In the genomic region with DNA sequence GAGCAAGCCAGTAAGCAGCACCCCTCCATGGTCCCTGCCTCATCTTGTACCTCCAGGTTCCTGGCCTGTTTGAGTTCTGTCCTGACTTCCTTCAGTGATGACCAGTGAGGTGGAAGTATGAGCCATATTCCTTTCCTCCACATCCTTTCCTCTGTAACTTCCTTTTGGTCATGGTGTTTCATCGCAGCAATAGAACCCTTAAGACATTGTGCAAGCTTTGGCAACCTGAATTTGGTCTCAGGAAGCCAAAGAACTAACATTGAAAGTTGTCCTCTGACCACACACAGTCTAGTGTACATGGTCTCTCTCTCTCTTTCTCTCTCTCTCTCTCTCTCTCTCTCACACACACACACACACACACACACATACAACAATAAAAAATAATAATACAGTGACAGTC, we compare ENCODE assay signal across 23 mouse cellular contexts. TPM values are rescaled to one million over a fixed set of nuclear protein-coding genes. Genes with fewer than 3 reads are reported as not detected.
DNase-seq lines count a peak whose midpoint lies in the region; ATAC-seq and TF ChIP-seq lines count a peak whose summit lies in the region.
"Had no signal": no experiment of that assay in that cellular context is flagged by ENCODE, and none has a peak within 500 bp of the region (broad histone marks: within the 10 kb centered on the region; RNA-seq: fewer than 3 reads in every experiment).

No protein-coding gene starts in this region.

- ATAC-seq in liver, embryonic 13.5 days (ENCODE audit: low read depth) = no peak
- no peak for ATAC-seq in liver, embryonic 11.5 days (replicated peaks; ENCODE audit: low FRiP score)
- no peak for ATAC-seq in forebrain, postnatal 0 days
- ATAC-seq: midbrain, embryonic 13.5 days had no signal

- no peak for TF ChIP-seq CTCF in gastrocnemius, adult 2 months (IDR thresholded peaks at IDR 0.05)
- TF ChIP-seq CTCF in small intestine, adult 2 months (IDR thresholded peaks at IDR 0.05; ENCODE audit: extremely low read depth, insufficient read length, insufficient replicate concordance, low read depth, low read length) = no peak
- TF ChIP-seq CTCF in forebrain, postnatal 0 days (IDR thresholded peaks at IDR 0.05; ENCODE audit: low read depth) = no peak

- no peaks in the 10 kb centered on the region for H3K36me3 ChIP-seq in liver, embryonic 13.5 days
- H3K36me3 ChIP-seq in liver, embryonic 11.5 days (ENCODE audit: control insufficient read depth, insufficient read depth, low read length) = no peaks in the 10 kb centered on the region
- H3K36me3 ChIP-seq in small intestine, adult 2 months (ENCODE audit: control insufficient read depth, insufficient read depth, low read length) = no peaks in the 10 kb centered on the region
- no peaks in the 10 kb centered on the region for H3K36me3 ChIP-seq in forebrain, postnatal 0 days (ENCODE audit: insufficient read depth)
- H3K36me3 ChIP-seq: embryonic facial prominence, embryonic 10.5 days; forebrain, embryonic 12.5 days; heart, embryonic 12.5 days; hindbrain, embryonic 12.5 days; midbrain, embryonic 13.5 days; neural tube, embryonic 12.5 days had no signal

- intact Hi-C loops in gastrocnemius, adult 2 months (cut with DNase I) = no loop called here

- H3K4me1 ChIP-seq in liver, embryonic 13.5 days (replicated peaks) = peaks cover 34% of the 10 kb centered on the region
- H3K4me1 ChIP-seq in liver, embryonic 11.5 days (replicated peaks; ENCODE audit: control insufficient read depth, insufficient read depth, low read length) = peaks cover 13% of the 10 kb centered on the region
- peaks cover 37% of the 10 kb centered on the region for H3K4me1 ChIP-seq in small intestine, adult 2 months (ENCODE audit: control insufficient read depth, insufficient read depth, insufficient read length, low read length)
- no peaks in the 10 kb centered on the region for H3K4me1 ChIP-seq in forebrain, postnatal 0 days (ENCODE audit: insufficient read depth)
- H3K4me1 ChIP-seq: forebrain, embryonic 12.5 days; midbrain, embryonic 13.5 days; neural tube, embryonic 12.5 days had no signal

- H3K4me3 ChIP-seq in gastrocnemius, adult 2 months = no peak overlapping the region
- H3K4me3 ChIP-seq in liver, embryonic 13.5 days (replicated peaks) = no peak overlapping the region
- H3K4me3 ChIP-seq in liver, embryonic 11.5 days (ENCODE audit: low read depth, low read length) = no peak overlapping the region
- no peak overlapping the region for H3K4me3 ChIP-seq in small intestine, adult 2 months (ENCODE audit: low read depth, low read length)
- no peak overlapping the region for H3K4me3 ChIP-seq in forebrain, postnatal 0 days (ENCODE audit: low read depth, low read length)
- H3K4me3 ChIP-seq: embryonic facial prominence, embryonic 10.5 days; forebrain, embryonic 12.5 days; heart, embryonic 12.5 days; hindbrain, embryonic 12.5 days; midbrain, embryonic 13.5 days; neural tube, embryonic 12.5 days had no signal

- 83% methylated on average over 1 of the region's 1 CpGs for WGBS in liver, embryonic 13.5 days (ENCODE audit: insufficient replicate concordance)
- WGBS in liver, embryonic 11.5 days = 50% methylated on average over 1 of the region's 1 CpGs
- WGBS in small intestine, adult 2 months = 73% methylated on average over 1 of the region's 1 CpGs
- 89% methylated on average over 1 of the region's 1 CpGs for WGBS in forebrain, postnatal 0 days

- peak overlapping the region; percentile 80 for H3K27ac ChIP-seq in gastrocnemius, adult 2 months
- peak overlapping the region; percentile 81; the same call in 1 of the 2 replicates for H3K27ac ChIP-seq in liver, embryonic 13.5 days
- no peak overlapping the region for H3K27ac ChIP-seq in liver, embryonic 11.5 days (ENCODE audit: low read depth, low read length)
- peak overlapping the region; percentile 85; the same call in 1 of the 2 replicates for H3K27ac ChIP-seq in small intestine, adult 2 months (ENCODE audit: insufficient read depth, low read depth, low read length)
- no peak overlapping the region for H3K27ac ChIP-seq in forebrain, postnatal 0 days (ENCODE audit: low read depth, low read length)
- H3K27ac ChIP-seq: embryonic facial prominence, embryonic 10.5 days; forebrain, embryonic 12.5 days; hindbrain, embryonic 12.5 days; midbrain, embryonic 13.5 days; neural tube, embryonic 12.5 days had no signal

- no peak overlapping the region for H3K4me2 ChIP-seq in liver, embryonic 13.5 days
- H3K4me2 ChIP-seq in liver, embryonic 11.5 days = no peak overlapping the region
- no peak overlapping the region for H3K4me2 ChIP-seq in forebrain, postnatal 0 days (ENCODE audit: low read depth)
- H3K4me2 ChIP-seq: forebrain, embryonic 12.5 days; hindbrain, embryonic 12.5 days; midbrain, embryonic 13.5 days; neural tube, embryonic 12.5 days had no signal

- H3K9ac ChIP-seq in liver, embryonic 13.5 days = peak overlapping the region; percentile 57; the same call in 1 of the 2 replicates
- H3K9ac ChIP-seq in liver, embryonic 11.5 days (ENCODE audit: low read depth, low read length) = no peak overlapping the region
- H3K9ac ChIP-seq in forebrain, postnatal 0 days = no peak overlapping the region
- H3K9ac ChIP-seq: forebrain, embryonic 12.5 days; heart, embryonic 12.5 days; hindbrain, embryonic 12.5 days; midbrain, embryonic 13.5 days; neural tube, embryonic 12.5 days had no signal

- 0 out of 2 replicates have a peak, but pooled peaks cover 12% of the 10 kb centered on the region for H3K27me3 ChIP-seq in liver, embryonic 13.5 days
- H3K27me3 ChIP-seq in liver, embryonic 11.5 days (replicated peaks; ENCODE audit: control insufficient read depth, insufficient read depth, low read length) = peaks cover 2% of the 10 kb centered on the region; the same call in 1 of the 2 replicates
- no peaks in the 10 kb centered on the region for H3K27me3 ChIP-seq in small intestine, adult 2 months (ENCODE audit: control insufficient read depth, insufficient read depth, low read length)
- no peaks in the 10 kb centered on the region for H3K27me3 ChIP-seq in forebrain, postnatal 0 days (ENCODE audit: insufficient read depth, low read length)
- H3K27me3 ChIP-seq: forebrain, embryonic 12.5 days; heart, embryonic 12.5 days; hindbrain, embryonic 12.5 days; midbrain, embryonic 13.5 days had no signal

- H3K9me3 ChIP-seq in liver, embryonic 13.5 days (replicated peaks) = no peaks in the 10 kb centered on the region
- H3K9me3 ChIP-seq in liver, embryonic 11.5 days (ENCODE audit: control insufficient read depth, low read length) = no peaks in the 10 kb centered on the region
- no peaks in the 10 kb centered on the region for H3K9me3 ChIP-seq in forebrain, postnatal 0 days (ENCODE audit: low read length)
- H3K9me3 ChIP-seq: embryonic facial prominence, embryonic 10.5 days; forebrain, embryonic 12.5 days; heart, embryonic 12.5 days; hindbrain, embryonic 12.5 days; megakaryocyte, embryonic 14.5 days; midbrain, embryonic 13.5 days; neural tube, embryonic 12.5 days had no signal

- no peak for DNase-seq in gastrocnemius, adult 2 months
- no peak for DNase-seq in gastrocnemius, postnatal 4 days (ENCODE audit: low spot score in 2 of 2)
- DNase-seq in liver, embryonic 13.5 days = no peak
- no peak for DNase-seq in liver, embryonic 11.5 days (ENCODE audit: low spot score)
- peak; percentile 36 for DNase-seq in induced T-regulatory cell, adult 2 months (ENCODE audit: low read depth)
- no peak for DNase-seq in T-cell, adult 2 months (ENCODE audit: low spot score)
- no peak for DNase-seq in forebrain, postnatal 0 days
- DNase-seq: cerebellum, adult 11-12 months; cerebellum, postnatal 10 days; kidney, adult 8-10 months; kidney, postnatal 10 days; left cerebral cortex, postnatal 4 days; retina, postnatal 1 day; right cerebral cortex, postnatal 25 days had no signal

- no peak for TF ChIP-seq POLR2A in small intestine, adult 2 months (IDR thresholded peaks at IDR 0.05; ENCODE audit: low read depth, low read length)

RNA-seq across cellular contexts. Expression of a gene that starts 8.8 kb away (rescaled TPM):
- total RNA-seq in gastrocnemius, adult 2 months (2021) = 10 to 100 TPM; 43.7 to 70.1 TPM
- total RNA-seq in gastrocnemius, postnatal 4 days (2021) = 10 to 100 TPM; 62.7 to 66.9 TPM
- polyA plus RNA-seq in liver, embryonic 13.5 days (2015; fragmentation: Nextera tagmentation; extraction: Ambion mirVana) = 45.0 and 58.2 TPM in 2 replicates
- 82.9 and 89.3 TPM in 2 replicates for polyA plus RNA-seq in liver, embryonic 11.5 days (2014; fragmentation: Nextera tagmentation; extraction: Ambion mirVana)
- 32.5 and 73.5 TPM in 2 replicates for polyA plus RNA-seq in small intestine, adult 2 months (2012; rRNA removed)
- total RNA-seq in forebrain, postnatal 0 days (2014; rRNA removed) = 13.8 and 20.9 TPM in 2 replicates
- 10.4 and 16.5 TPM in 2 replicates for polyA plus RNA-seq in forebrain, postnatal 0 days (2015; fragmentation: Nextera tagmentation; extraction: Ambion mirVana)

RNA-seq across cellular contexts. Expression of a gene that starts 37.4 kb away (rescaled TPM):
- total RNA-seq in gastrocnemius, adult 2 months (2021) = 1 to 10 TPM; 2.5 to 3.8 TPM
- 1 to 10 TPM; 7.2 to 8.2 TPM for total RNA-seq in gastrocnemius, postnatal 4 days (2021)
- polyA plus RNA-seq in liver, embryonic 13.5 days (2015; fragmentation: Nextera tagmentation; extraction: Ambion mirVana) = 7.2 and 7.4 TPM in 2 replicates
- 12.6 and 14.5 TPM in 2 replicates for polyA plus RNA-seq in liver, embryonic 11.5 days (2014; fragmentation: Nextera tagmentation; extraction: Ambion mirVana)
- 2.3 and 3.1 TPM in 2 replicates for polyA plus RNA-seq in small intestine, adult 2 months (2012; rRNA removed)
- 39.5 and 47.4 TPM in 2 replicates for total RNA-seq in forebrain, postnatal 0 days (2014; rRNA removed)
- polyA plus RNA-seq in forebrain, postnatal 0 days (2015; fragmentation: Nextera tagmentation; extraction: Ambion mirVana) = 76.2 and 115 TPM in 2 replicates

RNA-seq across cellular contexts. Expression of a gene that starts 53.4 kb away (rescaled TPM):
- 1 to 10 TPM in 1 of 2 experiments, under 1 TPM in 1; 0.50 to 1.2 TPM for total RNA-seq in gastrocnemius, adult 2 months (2021)
- 1 to 10 TPM; 2.7 to 4.0 TPM for total RNA-seq in gastrocnemius, postnatal 4 days (2021)
- polyA plus RNA-seq in liver, embryonic 13.5 days (2015; fragmentation: Nextera tagmentation; extraction: Ambion mirVana) = 1.1 and 1.5 TPM in 2 replicates
- 4.0 and 5.6 TPM in 2 replicates for polyA plus RNA-seq in liver, embryonic 11.5 days (2014; fragmentation: Nextera tagmentation; extraction: Ambion mirVana)
- polyA plus RNA-seq in small intestine, adult 2 months (2012; rRNA removed) = 2.1 and 5.8 TPM in 2 replicates
- total RNA-seq in forebrain, postnatal 0 days (2014; rRNA removed) = not detected in 2 replicates
- polyA plus RNA-seq in forebrain, postnatal 0 days (2015; fragmentation: Nextera tagmentation; extraction: Ambion mirVana) = 0.33 and 0.84 TPM in 2 replicates
- total RNA-seq: left cerebral cortex, postnatal 4 days; monocyte, adult 5-6 weeks had no signal

Comparison
In these comparisons a context has a peak if more than half of its experiments do, and no peak if none do; other contexts are left out.
1. H3K27ac ChIP-seq: peak in gastrocnemius, adult 2 months (single experiment), liver, embryonic 13.5 days (single experiment) and small intestine, adult 2 months (single experiment); none in liver, embryonic 11.5 days (single experiment) and forebrain, postnatal 0 days (single experiment).